Mouse (Mus musculus) left cerebral cortex, adult 8-10 months (tissue): ENCODE measurements around the gene Dot1l. TPM values are rescaled to one million over a fixed set of nuclear protein-coding genes. Genes with fewer than 3 reads are reported as not detected.

Source experiments
- DNase-seq, 2 experiments: peaks; one replicate each; pipeline ENCODE4 v3.0.0; 2022; ENCODE audit warnings: low spot score in 2 of 2
- total RNA-seq, 4 experiments: library from RNA; stranded (reverse); gene quantifications; 2 replicates each; pipeline ENCODE4 v1.2.4; 2022

Dot1l gene
- 10 to 100 TPM; 39.0 to 53.1 (median 41.5) TPM for total RNA-seq

DNA sequence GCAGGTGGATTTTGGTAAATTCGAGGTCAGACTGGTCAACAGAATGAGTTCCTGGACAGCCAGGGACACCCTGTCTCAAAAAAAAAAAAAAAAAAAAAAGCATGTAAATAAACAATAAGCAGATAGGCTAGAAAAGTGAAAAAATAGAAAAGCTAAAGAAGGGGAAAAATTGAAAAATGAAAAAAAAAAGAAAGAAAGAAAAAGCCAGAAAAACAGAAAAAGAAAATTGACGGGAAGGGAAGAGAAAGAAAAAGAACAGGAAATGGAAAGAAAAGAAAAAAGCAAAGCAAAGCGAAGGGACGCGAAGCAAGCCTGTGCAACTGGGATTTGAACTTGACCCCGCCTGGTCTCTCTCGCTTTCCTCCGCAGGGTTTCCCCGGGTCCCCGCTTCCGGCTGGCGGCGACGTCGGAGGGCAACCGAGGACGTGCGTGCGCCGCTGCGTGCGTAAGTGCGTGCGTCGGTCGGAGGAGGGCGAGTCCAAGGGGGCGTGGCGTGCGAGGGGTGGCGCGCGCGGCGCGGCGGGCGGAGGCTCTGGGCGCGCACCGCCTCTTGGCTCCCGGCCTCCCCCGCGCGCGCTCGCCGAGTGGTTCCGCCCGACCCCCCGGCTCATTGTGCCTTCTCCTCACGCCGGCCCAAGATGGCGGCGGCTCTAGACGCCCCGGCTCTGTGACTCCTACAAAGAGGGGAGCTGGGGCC is at the start of gene Dot1l:
TSS of gene Dot1l (plus strand) at position 613 of the 697 bp plus-strand sequence.
- DNase-seq, result peak; percentile 95 to 96

- no peak for DNase-seq
Measured at GRCm38 (mm10) chr10:80705479-80705878, 49.5 kb upstream of the Dot1l start.

DNA sequence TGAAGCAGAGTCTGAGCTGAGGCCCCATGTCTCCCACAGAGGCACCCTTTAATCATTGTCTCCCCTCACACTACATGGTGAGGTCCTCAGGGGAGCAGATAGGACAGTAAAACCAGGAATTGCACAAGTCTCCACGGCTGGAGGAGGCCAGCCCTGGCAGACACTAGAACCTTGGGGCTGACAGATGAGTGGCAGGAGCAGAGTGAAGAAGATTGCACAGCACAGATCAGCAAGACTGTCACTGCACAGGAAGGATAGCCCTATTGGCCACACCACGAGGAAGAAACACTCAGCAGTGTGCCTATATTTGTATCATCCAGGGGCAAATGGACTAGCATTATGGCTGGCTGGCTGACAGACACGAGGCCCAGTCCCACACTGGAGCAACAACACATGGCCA is 44.2 kb upstream of the Dot1l start:
- DNase-seq, result no peak

GRCm38 (mm10) chr10:80717281-80717680 is 37.7 kb upstream of the Dot1l start:
- DNase-seq, result no peak

GRCm38 (mm10) chr10:80727369-80728127 is 27.5 kb upstream of the Dot1l start:
- no peak for DNase-seq

- no peak for DNase-seq
Measured at GRCm38 (mm10) chr10:80732611-80733101, 22.4 kb upstream of the Dot1l start.

DNA sequence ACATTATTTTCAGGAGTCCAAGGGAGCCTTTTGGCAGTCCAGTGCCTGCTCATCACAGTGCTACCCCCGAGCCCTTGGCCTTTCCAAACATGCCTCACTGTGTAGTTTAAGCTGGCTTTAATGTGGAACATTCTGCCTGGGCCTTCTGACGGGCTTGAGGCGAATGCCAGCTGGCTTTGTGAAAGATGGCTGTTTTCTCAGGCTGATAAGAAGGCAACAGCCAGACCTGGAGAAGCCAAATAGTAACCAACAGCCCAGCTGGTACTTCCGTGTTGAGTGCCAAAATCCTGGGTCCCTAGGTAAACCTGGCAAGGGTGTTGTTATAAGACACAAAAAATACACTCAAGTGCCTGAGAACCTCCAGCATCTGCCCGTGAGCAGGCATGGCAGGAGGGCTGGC is 18.3 kb upstream of the Dot1l start:
- DNase-seq, result no peak

GRCm38 (mm10) chr10:80738657-80739056 is 16.3 kb upstream of the Dot1l start:
- DNase-seq, result no peak

DNA sequence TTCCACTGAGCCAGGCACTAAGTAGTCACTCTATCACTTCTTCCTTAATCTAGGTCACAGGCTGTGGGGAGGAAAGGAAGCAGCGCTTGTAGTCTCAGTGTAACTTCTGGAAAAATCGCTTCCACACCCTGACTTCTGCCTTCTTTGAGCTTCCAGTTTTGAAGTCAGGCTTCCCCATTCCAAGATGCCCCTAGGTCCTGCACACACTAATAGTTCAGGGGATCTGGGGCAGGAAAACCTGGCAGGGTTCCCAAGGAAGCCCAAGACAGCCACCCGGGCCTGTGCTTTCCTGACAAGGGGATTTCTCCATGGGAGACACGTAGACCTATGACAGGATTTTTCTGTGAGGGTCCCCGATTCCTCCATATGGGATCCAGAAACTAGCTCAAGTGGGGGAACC is 13.9 kb upstream of the Dot1l start:
- DNase-seq, result no peak

GRCm38 (mm10) chr10:80741634-80742179 is 13.3 kb upstream of the Dot1l start:
- DNase-seq, result no peak

GRCm38 (mm10) chr10:80742180-80742978 is 12.6 kb upstream of the Dot1l start, which contains the start of gene Ap3d1:
Gene Ap3d1, minus strand, starts transcription at chr10:80742264.
- peak; percentile 92 to 100 for DNase-seq

- DNase-seq, result no peak
Measured at GRCm38 (mm10) chr10:80744262-80744661, 10.7 kb upstream of the Dot1l start.

DNA sequence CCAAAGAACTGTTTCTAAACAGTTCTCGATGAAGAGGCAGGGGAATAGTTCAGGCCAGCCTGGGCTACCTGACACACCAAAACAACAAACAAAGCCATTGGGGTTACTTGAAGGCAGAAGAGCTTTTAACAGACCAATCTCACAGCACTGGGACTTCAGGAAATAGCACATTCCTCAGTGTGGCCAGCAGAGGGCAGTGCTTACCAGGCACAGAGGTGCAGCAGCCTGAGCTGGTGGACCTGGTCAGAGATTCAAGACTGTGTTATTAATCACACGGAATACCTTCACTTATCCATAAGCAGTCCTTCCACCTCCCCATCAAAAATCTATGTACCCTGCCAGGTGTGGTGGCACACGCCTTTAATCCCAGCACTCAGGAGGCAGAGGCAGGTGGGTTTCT is 7.6 kb upstream of the Dot1l start:
- DNase-seq, result peak; percentile 46

DNA sequence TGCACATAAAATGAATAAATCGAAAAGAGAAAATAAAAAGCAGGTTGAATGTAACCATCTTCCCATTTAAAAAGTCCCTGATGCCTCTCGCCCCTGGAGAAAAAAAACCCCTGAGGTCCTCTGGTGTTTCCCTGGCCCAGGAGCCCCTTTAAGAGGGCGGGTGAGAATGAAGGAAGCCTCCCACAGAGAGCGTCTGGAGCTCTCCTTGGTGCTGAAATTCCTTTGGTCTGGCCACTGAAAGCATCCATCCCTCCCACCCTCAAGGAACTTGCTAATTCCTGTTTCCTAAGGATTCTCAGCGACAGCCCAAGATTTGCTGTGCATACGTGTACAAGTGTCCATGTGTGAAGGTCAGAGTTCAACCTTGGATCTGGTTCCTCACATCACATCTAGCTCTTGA is 6.4 kb upstream of the Dot1l start:
- DNase-seq, result no peak

DNA sequence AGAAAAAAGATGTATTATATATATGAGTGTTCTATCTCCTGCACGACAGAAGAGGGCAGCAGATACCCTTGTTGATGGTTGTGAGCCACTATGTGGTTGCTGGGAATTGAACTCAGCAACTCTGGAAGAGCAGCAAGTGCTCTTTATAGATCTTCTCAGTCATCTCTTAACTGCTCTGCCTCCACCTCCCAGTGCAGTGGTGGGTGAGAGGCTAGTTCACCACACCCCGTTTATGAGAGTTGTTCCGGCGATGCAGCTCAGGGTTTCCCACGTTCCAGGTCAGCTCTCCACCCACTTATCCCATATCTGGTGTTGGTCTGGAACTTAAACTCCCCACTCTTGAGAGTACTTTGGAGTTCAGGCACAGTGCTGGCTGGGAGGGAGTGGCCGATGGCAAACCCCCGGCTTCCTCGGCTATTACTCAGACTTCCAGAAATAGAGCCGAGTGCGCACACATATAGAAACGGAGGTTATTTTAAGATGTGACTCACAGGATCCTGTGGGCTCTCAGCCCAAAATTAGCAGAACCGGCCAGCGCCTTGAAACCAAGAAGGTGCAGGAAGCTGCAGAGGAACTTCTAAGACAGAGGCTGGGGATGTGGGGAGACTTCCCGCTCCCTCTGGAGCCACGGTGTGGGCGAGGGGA is 3.7 kb upstream of the Dot1l start:
- DNase-seq, result peak in 1 of 2 experiments; percentile 83

DNA sequence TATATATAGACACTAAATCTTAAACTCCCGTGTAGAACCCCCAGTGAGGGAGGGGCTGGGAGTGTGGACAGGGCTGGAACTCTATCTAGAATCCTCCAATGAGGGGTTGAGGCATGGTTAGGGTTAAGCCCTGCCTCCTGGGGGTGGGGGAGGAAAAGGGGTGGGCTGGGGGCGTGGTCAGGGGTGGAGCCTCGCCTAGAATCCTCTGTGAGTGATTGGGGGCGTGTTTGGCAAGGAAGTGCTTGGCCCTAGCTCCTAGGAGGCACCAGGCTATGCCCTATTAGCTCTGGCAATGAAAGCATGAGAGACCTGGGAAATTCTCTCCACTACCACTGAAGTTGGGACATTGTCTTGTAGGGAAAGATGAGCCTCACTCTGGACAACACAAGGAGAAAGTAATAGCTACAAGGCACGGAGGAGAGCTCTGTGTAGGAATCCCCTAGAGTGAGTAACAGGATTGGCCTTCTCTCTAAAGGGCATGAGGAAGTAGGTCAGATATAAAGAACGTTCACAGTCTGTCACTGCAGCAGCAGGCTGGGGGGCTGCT is 2.9 kb upstream of the Dot1l start:
- no peak for DNase-seq

GRCm38 (mm10) chr10:80755291-80756015 is 447 bp downstream of the Dot1l start:
- DNase-seq, result no peak

DNA sequence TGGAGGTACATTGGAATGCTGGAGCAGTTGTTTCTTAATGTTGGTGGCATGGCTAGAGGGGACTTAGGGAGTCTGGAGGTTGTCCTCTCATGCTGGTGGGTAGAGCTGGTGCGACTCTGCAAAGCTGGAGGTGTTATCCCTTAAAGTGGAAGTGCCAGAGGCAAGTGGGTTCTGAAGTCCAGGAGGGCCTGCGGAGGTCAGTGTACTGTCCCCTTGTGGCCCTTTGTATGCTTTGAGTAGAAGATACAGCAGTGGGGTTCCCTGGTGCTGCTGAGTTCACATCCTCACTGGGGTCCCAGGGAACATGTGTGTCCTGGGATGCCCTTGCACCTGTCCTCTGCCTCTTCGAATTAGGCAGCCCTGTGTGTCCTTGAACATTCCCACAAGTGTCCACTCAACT is 1.1 kb downstream of the Dot1l start:
- DNase-seq, result no peak

GRCm38 (mm10) chr10:80756509-80756908 is 1.5 kb downstream of the Dot1l start:
- DNase-seq, result no peak

GRCm38 (mm10) chr10:80756967-80757366 is 2.0 kb downstream of the Dot1l start:
- DNase-seq, result peak in 1 of 2 experiments; percentile 72
